Mouse (Mus musculus) embryonic fibroblast, embryonic 13.5 days (primary cell): ENCODE results near the gene Pde4d.

Source experiments
- CTCF ChIP-seq: IDR thresholded peaks from 2 replicates; pipeline ENCODE4 v1.5.1; 2011; ENCODE audit warnings: mild to moderate bottlenecking, control low read depth, low read length, moderate library complexity, borderline replicate concordance; ENCODE audit not compliant: insufficient read depth
- POLR2A ChIP-seq: IDR thresholded peaks from 2 replicates; pipeline ENCODE4 v1.6.1; 2011; ENCODE audit warnings: low read depth, mild to moderate bottlenecking, control low read depth, low read length, moderate library complexity

DNA sequence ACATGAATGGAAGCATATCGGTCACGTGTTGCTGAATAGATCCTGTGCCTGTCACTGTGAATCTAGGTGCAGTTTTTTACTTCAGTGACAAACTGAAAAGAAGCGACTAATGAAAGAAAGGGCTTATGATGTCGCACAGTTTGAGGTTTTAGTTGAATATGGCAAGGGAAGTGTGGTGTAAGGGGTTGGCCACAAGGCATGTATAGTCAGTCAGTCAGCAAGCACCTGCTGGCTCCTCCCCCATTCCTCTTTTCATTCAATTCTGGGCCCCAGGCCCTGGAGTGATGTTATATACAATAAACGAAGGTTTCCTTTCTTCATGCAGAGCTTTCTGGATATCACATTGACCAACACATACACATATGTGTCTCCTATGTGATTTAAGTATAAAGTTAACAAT is 412.4 kb downstream of the Pde4d start:
- no peak for TF ChIP-seq CTCF
- no peak for TF ChIP-seq POLR2A
